Mouse (Mus musculus) gastrocnemius, postnatal 14 days (tissue): ENCODE results near the gene Zmym3. TPM values are rescaled to one million over a fixed set of nuclear protein-coding genes. Genes with fewer than 3 reads are reported as not detected.
"Not testable (repeated sequence)": the region's sequence is repeated elsewhere in the genome, so short reads cannot be mapped to it uniquely, and the experiment has no call there.

ENCODE experiments used
- DNase-seq: peaks from one replicate; pipeline ENCODE4 v3.0.0; 2021; ENCODE audit warnings: mixed read lengths
- intact Hi-C: fragments of 180-260 bp; cut with DNase I; formaldehyde crosslinking; loops from one replicate; pipeline ENCODE4 v1.15.1; 2025; ENCODE audit warnings: low total_unique reads
- total RNA-seq, 2 experiments: library from RNA; stranded (reverse); gene quantifications; 2 replicates each; pipeline ENCODE4 v1.2.3; 2021

Zmym3 gene
- total RNA-seq, 2 experiments from 2014 or later, result 8.6 to 8.8 TPM

GRCm38 (mm10) chrX:101377076-101377475, 43.6 kb downstream of the Zmym3 start:
- intact Hi-C loops, result no loop called here
- DNase-seq, result no peak

- intact Hi-C loops, result no loop called here
Measured at GRCm38 (mm10) chrX:101376190-101376968, 44.3 kb downstream of the Zmym3 start, which contains the start of gene Gjb1. Gene Gjb1, plus strand, starts transcription at chrX:101376378.

GRCm38 (mm10) chrX:101372946-101373345, 47.7 kb downstream of the Zmym3 start:
- DNase-seq, result no peak
- intact Hi-C loops, result no loop called here

More at GRCm38 (mm10) chrX:101376190-101376968, 44.3 kb downstream of the Zmym3 start, which contains the start of gene Gjb1:
- no peak for DNase-seq

- no peak for DNase-seq
- intact Hi-C loops, result no loop called here
Measured at GRCm38 (mm10) chrX:101370573-101370972, 50.1 kb downstream of the Zmym3 start.

GRCm38 (mm10) chrX:101369001-101369400, 51.6 kb downstream of the Zmym3 start:
- intact Hi-C loops, result no loop called here
- no peak for DNase-seq

GRCm38 (mm10) chrX:101358902-101359301, 61.7 kb downstream of the Zmym3 start:
- intact Hi-C loops, DNase-seq: not testable (repeated sequence)

Other genes starting within 250 kb of the Zmym3 start
- gene Snx12, start 198.3 kb downstream of the Zmym3 start, total RNA-seq, result 10 to 100 TPM; 37.3 to 41.3 TPM
- gene Foxo4, start 166.3 kb downstream of the Zmym3 start, total RNA-seq, result 10 to 100 TPM; 42.1 to 50.3 TPM
- not detected for gene Gm614, start 156.9 kb downstream of the Zmym3 start, total RNA-seq
- gene Il2rg, start 152.6 kb downstream of the Zmym3 start, total RNA-seq, result 1 to 10 TPM; 5.2 to 7.1 TPM
- not detected for gene Gm20489, start 151.8 kb downstream of the Zmym3 start, total RNA-seq
- 10 to 100 TPM; 15.0 to 19.7 TPM for gene Med12, start 146.8 kb downstream of the Zmym3 start, total RNA-seq
- gene Nlgn3, start 121.7 kb downstream of the Zmym3 start, total RNA-seq, result under 1 TPM; 0.18 to 0.66 TPM
- gene Gjb1, start 44.5 kb downstream of the Zmym3 start, total RNA-seq, result 1 to 10 TPM in 1 of 2 experiments, under 1 TPM in 1; 0.38 to 2.5 TPM
- gene Nono, start 8.5 kb upstream of the Zmym3 start, total RNA-seq, result 10 to 100 TPM; 63.1 to 68.9 TPM
- gene Itgb1bp2, start 28.2 kb upstream of the Zmym3 start, total RNA-seq, result 100 to 1,000 TPM; 459 to 479 TPM
- gene Taf1, start 111.9 kb upstream of the Zmym3 start, total RNA-seq, result 1 to 10 TPM; 7.9 to 8.5 TPM
- 10 to 100 TPM; 49.0 to 56.9 TPM for gene Ogt, start 219.2 kb upstream of the Zmym3 start, total RNA-seq